Mouse (Mus musculus): Measurements from ENCODE around the gene Gm20431.

The Gm20431 gene

GRCm38 (mm10) chr2:167659847-167660610 is 1.3 kb downstream of the Gm20431 start:
- peak overlapping the region; percentile 89 for H3K4me3 ChIP-seq (replicated peaks; ENCODE audit: low read length)
- H3K4me1 ChIP-seq (replicated peaks; ENCODE audit: low read depth, low read length): peaks cover 47% of the 10 kb centered on the region
- H3K36me3 ChIP-seq (ENCODE audit: insufficient read depth, low read length): peaks cover 26% of the 10 kb centered on the region
- no peak for TF ChIP-seq POU5F1 (IDR thresholded peaks at IDR 0.05; ENCODE audit: borderline replicate concordance, low read length)
- TF ChIP-seq NANOG (IDR thresholded peaks at IDR 0.05; ENCODE audit: borderline replicate concordance, low read length): no peak
- TF ChIP-seq CTCF (conservative IDR thresholded peaks at IDR 0.05; ENCODE audit: low read length): no peak
- H3K9me3 ChIP-seq (ENCODE audit: low read length): no peaks in the 10 kb centered on the region
- peaks cover 28% of the 10 kb centered on the region for H3K27me3 ChIP-seq (ENCODE audit: insufficient read depth, low read length)

GRCm38 (mm10) chr2:167659177-167659846 is 2.0 kb downstream of the Gm20431 start:
- TF ChIP-seq POU5F1 (IDR thresholded peaks at IDR 0.05; ENCODE audit: borderline replicate concordance, low read length) (no peak), CTCF (conservative IDR thresholded peaks at IDR 0.05; ENCODE audit: low read length) (no peak), NANOG (IDR thresholded peaks at IDR 0.05; ENCODE audit: borderline replicate concordance, low read length) (no peak)
- peaks cover 33% of the 10 kb centered on the region for H3K36me3 ChIP-seq (ENCODE audit: insufficient read depth, low read length)
- peak overlapping the region; percentile 89 for H3K4me3 ChIP-seq (replicated peaks; ENCODE audit: low read length)
- H3K27me3 ChIP-seq (ENCODE audit: insufficient read depth, low read length): peaks cover 24% of the 10 kb centered on the region
- peaks cover 47% of the 10 kb centered on the region for H3K4me1 ChIP-seq (replicated peaks; ENCODE audit: low read depth, low read length)
- no peaks in the 10 kb centered on the region for H3K9me3 ChIP-seq (ENCODE audit: low read length)

GRCm38 (mm10) chr2:167658712-167659111 is 2.6 kb downstream of the Gm20431 start:
- TF ChIP-seq CTCF (conservative IDR thresholded peaks at IDR 0.05; ENCODE audit: low read length) (no peak), NANOG (IDR thresholded peaks at IDR 0.05; ENCODE audit: borderline replicate concordance, low read length) (no peak), POU5F1 (IDR thresholded peaks at IDR 0.05; ENCODE audit: borderline replicate concordance, low read length) (no peak)
- Histone ChIP-seq H3K27me3 (ENCODE audit: insufficient read depth, low read length) (peaks cover 24% of the 10 kb centered on the region), H3K4me1 (replicated peaks; ENCODE audit: low read depth, low read length) (peaks cover 47% of the 10 kb centered on the region), H3K4me3 (replicated peaks; ENCODE audit: low read length) (0 out of 2 replicates have a peak overlapping the region, but pooled peaks have one; percentile 89), H3K9me3 (ENCODE audit: low read length) (no peaks in the 10 kb centered on the region), H3K36me3 (ENCODE audit: insufficient read depth, low read length) (peaks cover 39% of the 10 kb centered on the region)

- Histone ChIP-seq H3K4me3 (replicated peaks; ENCODE audit: low read length) (no peak overlapping the region), H3K27me3 (ENCODE audit: insufficient read depth, low read length) (peaks cover 20% of the 10 kb centered on the region), H3K4me1 (replicated peaks; ENCODE audit: low read depth, low read length) (peaks cover 47% of the 10 kb centered on the region), H3K36me3 (ENCODE audit: insufficient read depth, low read length) (peaks cover 46% of the 10 kb centered on the region), H3K9me3 (ENCODE audit: low read length) (no peaks in the 10 kb centered on the region)
- no peak for TF ChIP-seq CTCF (conservative IDR thresholded peaks at IDR 0.05; ENCODE audit: low read length)
- TF ChIP-seq POU5F1 (IDR thresholded peaks at IDR 0.05; ENCODE audit: borderline replicate concordance, low read length): no peak
- no peak for TF ChIP-seq NANOG (IDR thresholded peaks at IDR 0.05; ENCODE audit: borderline replicate concordance, low read length)
Measured at GRCm38 (mm10) chr2:167657973-167658372, 3.3 kb downstream of the Gm20431 start.

DNA sequence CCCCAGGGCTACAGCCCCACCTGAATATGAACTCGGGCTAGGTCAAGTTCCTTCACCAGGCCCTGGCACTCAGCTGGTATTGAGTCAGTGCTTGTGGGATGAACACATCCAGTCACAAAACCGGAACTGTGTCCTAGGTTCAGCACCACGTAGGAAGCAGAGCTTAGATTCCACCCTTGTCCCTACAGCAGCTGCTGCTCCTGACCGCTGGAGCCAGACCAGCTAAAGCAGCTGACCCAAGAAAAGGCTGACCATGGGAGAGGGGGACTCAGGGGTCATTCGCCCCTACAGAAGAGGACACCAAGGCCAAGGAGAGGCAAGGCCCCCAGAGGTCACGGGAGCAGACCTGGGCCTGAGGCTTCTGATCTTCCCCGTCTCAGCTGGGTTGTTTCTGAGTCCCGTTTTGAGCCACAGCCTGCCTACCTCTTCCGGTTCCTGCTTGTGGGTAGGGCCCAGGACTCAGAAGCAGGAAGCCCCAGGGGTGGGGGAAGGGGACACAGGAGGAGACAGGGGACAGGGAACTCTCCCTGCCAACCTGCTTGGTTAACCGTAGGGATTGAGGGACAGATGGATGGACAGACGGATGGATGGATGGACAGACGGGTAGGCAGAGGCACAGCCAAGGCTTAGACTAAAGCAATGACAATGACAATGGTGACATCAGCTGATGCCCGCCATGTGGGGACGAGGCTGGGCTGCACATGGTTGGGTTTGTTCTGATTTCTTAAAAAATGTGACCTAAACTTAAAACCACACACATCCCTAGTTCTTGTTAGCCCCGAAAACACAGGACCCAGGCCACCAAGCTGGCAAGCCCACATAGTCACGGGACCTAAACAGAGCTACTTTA is 4.4 kb downstream of the Gm20431 start:
- no peaks in the 10 kb centered on the region for H3K9me3 ChIP-seq (ENCODE audit: low read length)
- no peak overlapping the region for H3K4me3 ChIP-seq (replicated peaks; ENCODE audit: low read length)
- TF ChIP-seq CTCF (conservative IDR thresholded peaks at IDR 0.05; ENCODE audit: low read length) (no peak), POU5F1 (IDR thresholded peaks at IDR 0.05; ENCODE audit: borderline replicate concordance, low read length) (no peak)
- H3K27me3 ChIP-seq (ENCODE audit: insufficient read depth, low read length): peaks cover 8% of the 10 kb centered on the region
- peaks cover 39% of the 10 kb centered on the region for H3K4me1 ChIP-seq (replicated peaks; ENCODE audit: low read depth, low read length)
- H3K36me3 ChIP-seq (ENCODE audit: insufficient read depth, low read length): peaks cover 58% of the 10 kb centered on the region

DNA sequence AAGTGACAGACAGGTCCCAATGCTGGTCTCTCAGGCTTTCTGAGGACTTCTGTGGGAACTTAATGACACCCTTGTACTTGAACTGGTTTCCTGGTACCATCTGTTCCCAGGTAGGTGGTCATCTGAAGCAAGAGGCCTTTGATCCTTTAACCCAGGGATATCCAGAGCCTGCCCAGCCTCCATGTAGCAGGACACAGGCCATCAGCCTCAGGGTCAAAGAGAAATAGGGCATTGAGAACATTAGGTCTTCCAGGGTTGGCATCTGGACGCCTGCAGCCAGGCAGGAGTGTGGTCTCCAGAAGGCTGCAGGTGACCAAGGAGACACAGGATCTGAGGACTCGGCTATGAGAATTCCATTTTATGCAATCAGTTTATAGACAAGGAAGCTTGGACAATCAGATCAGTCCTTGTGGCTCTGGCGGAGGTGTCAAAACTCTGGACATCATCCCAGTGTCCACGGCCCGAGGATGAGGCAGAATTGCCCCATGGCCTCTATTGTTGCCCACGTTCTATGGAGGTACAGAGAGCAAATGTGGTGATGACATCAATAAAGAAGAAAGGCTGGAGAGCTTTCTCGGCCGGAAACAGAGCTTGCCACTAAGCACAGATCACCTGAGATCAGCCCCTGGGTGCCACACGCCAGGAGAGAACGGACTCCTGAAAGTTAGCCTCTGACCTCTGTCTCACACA is 6.2 kb downstream of the Gm20431 start:
- no peaks in the 10 kb centered on the region for H3K9me3 ChIP-seq (ENCODE audit: low read length)
- H3K4me1 ChIP-seq (replicated peaks; ENCODE audit: low read depth, low read length): peaks cover 27% of the 10 kb centered on the region
- H3K4me3 ChIP-seq (replicated peaks; ENCODE audit: low read length): no peak overlapping the region
- H3K36me3 ChIP-seq (ENCODE audit: insufficient read depth, low read length): peaks cover 75% of the 10 kb centered on the region
- no peak for TF ChIP-seq NANOG (IDR thresholded peaks at IDR 0.05; ENCODE audit: borderline replicate concordance, low read length)
- no peak for TF ChIP-seq POU5F1 (IDR thresholded peaks at IDR 0.05; ENCODE audit: borderline replicate concordance, low read length)
- TF ChIP-seq CTCF (conservative IDR thresholded peaks at IDR 0.05; ENCODE audit: low read length): no peak
- H3K27me3 ChIP-seq (ENCODE audit: insufficient read depth, low read length): no peaks in the 10 kb centered on the region

GRCm38 (mm10) chr2:167652694-167653093 is 8.6 kb downstream of the Gm20431 start:
- Histone ChIP-seq H3K4me3 (replicated peaks; ENCODE audit: low read length) (no peak overlapping the region), H3K4me1 (replicated peaks; ENCODE audit: low read depth, low read length) (peaks cover 9% of the 10 kb centered on the region), H3K27me3 (ENCODE audit: insufficient read depth, low read length) (no peaks in the 10 kb centered on the region), H3K36me3 (ENCODE audit: insufficient read depth, low read length) (peaks cover 81% of the 10 kb centered on the region), H3K9me3 (ENCODE audit: low read length) (no peaks in the 10 kb centered on the region)
- TF ChIP-seq POU5F1 (IDR thresholded peaks at IDR 0.05; ENCODE audit: borderline replicate concordance, low read length) (no peak), NANOG (IDR thresholded peaks at IDR 0.05; ENCODE audit: borderline replicate concordance, low read length) (no peak), CTCF (conservative IDR thresholded peaks at IDR 0.05; ENCODE audit: low read length) (no peak)
